Mouse (Mus musculus) hindbrain, embryonic 14.5 days (tissue): ENCODE measurements around the gene Smc1b. TPM values are rescaled to one million over a fixed set of nuclear protein-coding genes. Genes with fewer than 3 reads are reported as not detected.

ENCODE experiments used
- ATAC-seq: fragments of 200-750 bp; cut with Nextera tagmentation; 2 replicates; pipeline ENCODE4 v1.8.0; 2017; ENCODE audit warnings: moderate number of reproducible peaks, mild to moderate bottlenecking, moderate TSS enrichment, moderate library complexity; ENCODE audit not compliant: low FRiP score
- DNase-seq: peaks from one replicate; pipeline ENCODE4 v3.0.0-alpha.2; 2015; ENCODE audit warnings: low spot score
- H3K27ac ChIP-seq: fragments of 300-500 bp; sonication (generic); 2 replicates; pipeline ENCODE4 v1.5.1; 2014; ENCODE audit warnings: mild to moderate bottlenecking, moderate library complexity
- H3K27me3 ChIP-seq: fragments of 300-500 bp; sonication (generic); 2 replicates; pipeline ENCODE4 v1.6.1; 2014; ENCODE audit warnings: mild to moderate bottlenecking, low read length, mixed read lengths; ENCODE audit not compliant: control insufficient read depth, insufficient read depth
- H3K36me3 ChIP-seq: fragments of 300-500 bp; sonication (generic); replicated peaks from 2 replicates; pipeline ENCODE4 v1.6.1; 2014; ENCODE audit not compliant: control insufficient read depth, insufficient read depth
- H3K4me1 ChIP-seq: fragments of 300-500 bp; sonication (generic); replicated peaks from 2 replicates; pipeline ENCODE4 v1.6.1; 2014; ENCODE audit warnings: antibody characterized with exemption, low read length, mixed read lengths; ENCODE audit not compliant: control insufficient read depth, insufficient read depth
- H3K4me2 ChIP-seq: fragments of 300-500 bp; sonication (generic); replicated peaks from 2 replicates; pipeline ENCODE4 v1.6.1; 2014; ENCODE audit warnings: mild to moderate bottlenecking, moderate library complexity
- H3K4me3 ChIP-seq: fragments of 300-500 bp; sonication (generic); replicated peaks from 2 replicates; pipeline ENCODE4 v1.5.1; 2014; ENCODE audit warnings: mild to moderate bottlenecking, low read length
- H3K9ac ChIP-seq: fragments of 300-500 bp; sonication (generic); 2 replicates; pipeline ENCODE4 v1.6.1; 2014
- H3K9me3 ChIP-seq: fragments of 300-500 bp; sonication (generic); 2 replicates; pipeline ENCODE4 v1.6.1; 2016; ENCODE audit warnings: low read length; ENCODE audit not compliant: control insufficient read depth
- WGBS: fragments of 180-500 bp; shearing (Covaris S2); extraction: QIAGEN DNeasy Blood & Tissue Kit; methylation state at CpG from one replicate; pipeline ENCODE4 v1.1.7; 2014; 5-methylcytosine and 5-hydroxymethylcytosine counted together
- polyA plus RNA-seq: library from polyadenylated mRNA; unstranded; fragments of >200 nt; fragmentation: Nextera tagmentation; extraction: Ambion mirVana; gene quantifications from 2 replicates; pipeline ENCODE4 v1.2.1, GENCODE M21; 2014

The Smc1b gene
- polyA plus RNA-seq, 1 experiment from 2014 or later: 0.08 TPM

DNA sequence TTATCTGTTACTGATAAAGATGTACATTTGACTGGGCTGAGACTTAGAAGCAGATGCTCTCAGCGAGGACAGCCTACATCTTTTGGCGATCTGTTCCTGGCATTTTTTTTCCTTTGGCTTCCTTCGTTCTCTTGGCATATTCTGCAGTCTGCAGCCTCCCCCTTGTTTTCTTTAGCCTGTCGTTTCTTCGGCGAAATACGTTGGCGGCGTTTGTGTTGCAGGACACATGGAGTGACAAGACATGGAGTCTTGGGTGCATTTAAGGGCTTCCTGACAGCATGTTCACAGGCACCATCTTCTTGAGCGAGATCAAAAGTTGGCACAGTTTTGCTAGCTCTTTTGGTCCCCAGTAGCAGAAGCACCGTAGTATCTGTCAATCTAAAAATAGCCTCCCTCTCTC lies 116.0 kb downstream of the Smc1b start:
- Histone ChIP-seq H3K27ac (no peak overlapping the region), H3K9me3 (no peaks in the 10 kb centered on the region), H3K9ac (no peak overlapping the region), H3K27me3 (no peaks in the 10 kb centered on the region; the same call in 1 of the 2 replicates), H3K4me3 (no peak overlapping the region), H3K4me1 (0 out of 2 replicates have a peak, but pooled peaks cover 6% of the 10 kb centered on the region), H3K36me3 (no peaks in the 10 kb centered on the region), H3K4me2 (no peak overlapping the region)
- 90% methylated on average over 11 of the region's 11 CpGs for WGBS
- ATAC-seq: no peak
- no peak for DNase-seq

Other genes with a start within 250 kb of the Smc1b start
- gene Gm29666, start 211.9 kb downstream of the Smc1b start, polyA plus RNA-seq: 0.74 and 0.83 TPM in 2 replicates
- 24.2 and 25.3 TPM in 2 replicates for gene Nup50, start 208.6 kb downstream of the Smc1b start, polyA plus RNA-seq
- 19.2 and 27.8 TPM in 2 replicates for gene 5031439G07Rik, start 143.4 kb downstream of the Smc1b start, polyA plus RNA-seq
- gene Upk3a, start 114.8 kb downstream of the Smc1b start, polyA plus RNA-seq: 0.89 and 1.4 TPM in 2 replicates
- 30.5 and 32.3 TPM in 2 replicates for gene Fam118a, start 103.0 kb downstream of the Smc1b start, polyA plus RNA-seq
- 0.48 and 1.1 TPM in 2 replicates for gene Ribc2, start 114 bp upstream of the Smc1b start, polyA plus RNA-seq
- 51.0 and 54.2 TPM in 2 replicates for gene Fbln1, start 74.0 kb upstream of the Smc1b start, polyA plus RNA-seq
- 534 and 568 TPM in 2 replicates for gene Atxn10, start 204.3 kb upstream of the Smc1b start, polyA plus RNA-seq